Mouse (Mus musculus): ENCODE measurements around the gene Fmn2. TPM values are rescaled to one million over a fixed set of nuclear protein-coding genes. Genes with fewer than 3 reads are reported as not detected.

Gene Fmn2
- total RNA-seq (2021), result under 1 TPM; 0.40 to 0.62 TPM

- DNase-seq, result peak; percentile 37 to 48
- intact Hi-C loops (cut with DNase I), result no loop called here
Observed at GRCm38 (mm10) chr1:174501661-174502030, at the start of gene Fmn2. Gene Fmn2, plus strand, starts transcription at chr1:174501825.

DNA sequence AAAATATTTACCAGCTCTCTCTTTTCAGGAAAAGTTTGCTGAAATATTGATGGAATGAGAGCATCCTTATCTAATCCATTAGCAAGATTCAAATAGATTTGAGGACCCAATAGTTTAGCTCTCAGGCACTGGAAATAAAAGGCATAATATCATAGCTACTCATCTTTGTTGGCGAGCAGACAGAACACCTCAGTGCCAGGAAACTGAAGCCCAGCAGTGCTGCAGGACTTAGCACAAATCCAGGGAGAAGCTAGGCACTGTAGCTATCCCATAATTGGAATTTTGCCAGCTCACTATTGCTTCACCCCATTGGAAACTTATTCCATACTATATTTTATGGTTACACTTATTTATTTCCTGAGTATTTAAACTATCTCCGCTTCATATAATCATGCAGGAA, 46.5 kb upstream of the Fmn2 start:
- intact Hi-C loops (cut with DNase I), result no loop called here
- DNase-seq, result no peak

DNA sequence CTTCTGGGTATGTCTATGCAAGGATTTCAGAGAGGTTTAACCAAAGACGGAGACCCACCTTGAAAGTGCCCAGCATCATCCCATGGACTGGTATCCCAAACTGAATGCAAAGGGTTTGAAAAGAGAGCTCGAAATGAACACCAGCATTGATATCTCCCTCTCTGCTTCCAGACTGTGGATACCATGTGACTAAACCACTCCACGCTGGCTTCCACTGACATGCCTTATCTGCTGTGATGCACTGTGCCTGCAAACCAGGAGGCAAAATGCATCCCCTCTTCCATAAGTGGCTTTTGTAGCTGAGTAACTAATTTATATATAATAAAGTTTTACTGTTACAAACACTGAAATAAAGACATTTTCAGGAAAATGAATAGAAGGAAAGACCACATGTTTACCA, 36.2 kb upstream of the Fmn2 start:
- intact Hi-C loops (cut with DNase I), result no loop called here

GRCm38 (mm10) chr1:174466240-174466639, 35.4 kb upstream of the Fmn2 start:
- DNase-seq, result peak in 1 of 2 experiments; percentile 10
- intact Hi-C loops (cut with DNase I), result loop anchor here (1.0 kb wide), 2 partner anchors 244 to 1010 kb away; no protein-coding TSS in a partner anchor

More for the DNA sequence above, 36.2 kb upstream of the Fmn2 start:
- no peak for DNase-seq

DNA sequence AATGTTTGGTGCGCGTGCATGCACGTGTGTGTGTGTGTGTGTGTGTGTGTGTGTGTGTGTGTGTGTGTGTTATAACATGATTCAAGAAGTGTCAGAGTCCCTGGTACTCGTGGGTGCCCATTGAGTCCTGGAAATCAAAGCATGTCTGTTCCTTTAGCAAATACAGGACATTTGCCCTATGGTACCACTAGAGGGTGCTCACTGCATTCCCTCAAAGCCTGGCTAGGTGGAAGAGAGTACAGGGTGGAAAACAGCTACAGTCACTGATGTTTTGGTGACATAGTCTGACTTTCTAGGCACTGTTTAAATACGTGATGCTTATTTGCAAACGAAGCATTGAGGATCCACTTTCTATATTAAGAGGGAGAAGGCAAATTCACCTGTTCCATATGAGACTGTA, 31.9 kb upstream of the Fmn2 start:
- DNase-seq, result peak; percentile 32 to 47
- intact Hi-C loops (cut with DNase I), result loop anchor here (1.0 kb wide), 1 partner anchor 84 kb away; no protein-coding TSS in a partner anchor

GRCm38 (mm10) chr1:174482567-174482966, 19.1 kb upstream of the Fmn2 start:
- DNase-seq, result no peak
- intact Hi-C loops (cut with DNase I), result no loop called here

GRCm38 (mm10) chr1:174500064-174500463, 1.6 kb upstream of the Fmn2 start:
- intact Hi-C loops (cut with DNase I), result no loop called here
- DNase-seq, result no peak

DNA sequence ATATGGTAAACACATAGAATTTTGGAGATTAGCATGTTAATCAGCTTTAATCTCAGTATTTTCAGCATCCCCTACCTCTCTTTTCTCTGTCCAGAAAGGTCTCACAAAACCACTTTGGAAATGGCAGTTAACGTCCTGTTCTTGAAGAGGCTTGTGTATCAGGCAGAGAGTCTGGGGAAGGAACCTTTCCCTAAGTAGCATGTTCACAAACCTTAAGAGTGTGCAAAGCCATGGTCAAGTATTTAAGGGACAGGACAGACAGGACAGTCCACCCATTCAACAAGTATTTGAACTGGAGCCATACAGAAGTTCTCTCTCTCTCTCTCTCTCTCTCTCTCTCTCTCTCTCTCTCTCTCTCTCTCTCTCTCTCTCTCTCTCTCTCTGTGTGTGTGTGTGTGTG, 614 bp upstream of the Fmn2 start:
- intact Hi-C loops (cut with DNase I), result no loop called here

DNA sequence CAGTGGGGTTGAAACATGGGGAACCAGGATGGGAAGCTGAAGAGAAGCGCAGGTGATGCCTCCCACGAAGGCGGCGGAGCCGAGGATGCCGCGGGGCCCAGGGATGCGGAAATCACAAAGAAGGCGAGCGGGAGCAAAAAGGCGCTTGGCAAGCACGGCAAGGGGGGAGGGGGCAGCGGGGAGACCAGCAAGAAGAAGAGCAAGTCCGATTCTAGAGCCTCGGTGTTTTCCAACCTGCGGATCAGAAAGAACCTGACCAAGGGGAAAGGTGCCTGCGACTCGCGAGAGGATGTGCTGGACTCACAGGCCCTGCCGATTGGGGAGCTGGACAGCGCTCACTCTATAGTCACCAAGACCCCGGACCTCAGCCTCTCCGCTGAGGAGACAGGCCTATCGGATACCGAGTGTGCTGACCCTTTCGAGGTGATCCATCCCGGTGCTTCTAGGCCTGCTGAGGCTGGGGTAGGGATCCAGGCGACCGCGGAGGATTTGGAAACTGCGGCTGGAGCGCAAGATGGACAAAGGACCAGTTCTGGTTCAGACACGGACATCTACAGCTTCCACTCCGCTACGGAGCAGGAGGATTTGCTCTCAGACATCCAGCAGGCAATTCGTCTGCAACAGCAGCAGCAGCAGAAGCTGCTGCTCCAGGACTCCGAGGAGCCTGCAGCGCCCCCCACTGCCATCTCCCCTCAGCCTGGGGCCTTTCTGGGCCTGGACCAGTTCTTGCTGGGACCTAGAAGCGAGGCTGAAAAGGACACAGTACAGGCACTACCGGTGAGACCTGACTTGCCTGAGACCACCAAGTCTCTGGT, 613 bp downstream of the Fmn2 start:
- peak in 1 of 2 experiments; percentile 19 for DNase-seq
- intact Hi-C loops (cut with DNase I), result no loop called here

More for the DNA sequence above, 614 bp upstream of the Fmn2 start:
- no peak for DNase-seq

DNA sequence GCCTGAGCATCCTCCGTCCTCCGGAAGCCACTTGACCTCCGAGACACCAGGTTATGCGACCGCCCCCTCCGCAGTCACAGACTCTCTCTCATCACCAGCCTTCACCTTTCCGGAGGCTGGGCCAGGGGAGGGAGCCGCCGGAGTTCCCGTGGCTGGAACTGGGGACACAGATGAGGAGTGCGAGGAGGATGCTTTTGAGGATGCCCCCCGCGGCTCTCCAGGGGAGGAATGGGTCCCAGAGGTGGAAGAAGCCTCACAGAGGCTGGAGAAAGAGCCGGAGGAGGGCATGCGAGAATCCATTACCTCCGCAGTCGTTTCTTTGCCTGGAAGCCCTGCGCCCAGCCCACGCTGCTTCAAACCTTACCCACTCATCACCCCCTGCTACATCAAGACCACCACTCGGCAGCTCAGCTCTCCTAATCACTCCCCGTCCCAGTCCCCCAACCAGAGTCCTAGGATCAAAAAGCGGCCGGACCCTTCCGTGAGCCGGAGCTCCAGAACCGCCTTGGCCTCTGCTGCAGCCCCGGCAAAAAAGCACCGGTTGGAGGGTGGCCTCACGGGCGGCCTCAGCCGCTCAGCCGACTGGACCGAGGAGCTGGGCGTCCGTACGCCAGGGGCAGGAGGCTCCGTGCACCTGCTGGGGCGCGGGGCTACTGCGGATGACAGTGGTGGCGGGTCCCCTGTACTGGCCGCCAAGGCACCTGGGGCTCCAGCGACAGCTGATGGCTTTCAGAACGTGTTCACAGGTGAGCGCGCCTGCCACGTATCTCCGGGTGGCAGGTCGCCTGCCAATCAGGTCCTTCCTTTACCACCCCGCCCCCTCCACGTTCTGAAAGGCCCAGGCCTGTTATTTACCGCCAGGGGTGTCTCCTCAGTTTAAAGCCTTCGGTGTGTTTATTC, 1.5 kb downstream of the Fmn2 start:
- intact Hi-C loops (cut with DNase I), result no loop called here
- no peak for DNase-seq

DNA sequence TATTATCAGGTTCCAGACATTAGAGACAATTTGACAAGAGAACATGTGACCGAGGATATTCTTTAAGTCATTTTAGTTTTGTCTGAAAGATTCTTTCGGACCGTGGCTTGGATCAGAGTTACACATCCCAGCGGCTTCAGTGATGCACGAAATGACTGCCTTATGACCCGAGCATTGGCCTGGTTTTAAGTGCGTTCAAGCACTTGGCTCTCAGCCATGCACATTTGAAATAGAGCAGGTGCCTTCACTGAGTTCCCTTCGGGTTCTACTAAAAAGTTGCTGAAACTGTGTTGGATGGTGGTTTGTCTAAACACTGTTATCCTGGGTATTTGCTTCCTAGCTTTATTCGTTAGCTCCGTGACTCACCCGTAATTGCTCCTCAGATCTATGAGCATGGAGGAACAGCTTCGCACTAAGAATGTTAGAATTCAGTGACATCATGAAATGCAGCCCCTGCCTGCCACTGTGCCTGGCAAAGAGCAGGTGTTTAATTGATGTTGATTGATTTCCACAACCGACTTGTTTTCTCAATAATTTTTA, 7.0 kb downstream of the Fmn2 start:
- DNase-seq, result peak; percentile 34
- intact Hi-C loops (cut with DNase I), result no loop called here

GRCm38 (mm10) chr1:174513419-174513818, 11.8 kb downstream of the Fmn2 start:
- DNase-seq, result no peak
- intact Hi-C loops (cut with DNase I), result loop anchor here (5.0 kb wide), 1 partner anchor 964 kb away; no protein-coding TSS in a partner anchor

- intact Hi-C loops (cut with DNase I), result no loop called here
- peak in 1 of 2 experiments; percentile 6 for DNase-seq
Observed at GRCm38 (mm10) chr1:174521976-174522770, 20.5 kb downstream of the Fmn2 start.

DNA sequence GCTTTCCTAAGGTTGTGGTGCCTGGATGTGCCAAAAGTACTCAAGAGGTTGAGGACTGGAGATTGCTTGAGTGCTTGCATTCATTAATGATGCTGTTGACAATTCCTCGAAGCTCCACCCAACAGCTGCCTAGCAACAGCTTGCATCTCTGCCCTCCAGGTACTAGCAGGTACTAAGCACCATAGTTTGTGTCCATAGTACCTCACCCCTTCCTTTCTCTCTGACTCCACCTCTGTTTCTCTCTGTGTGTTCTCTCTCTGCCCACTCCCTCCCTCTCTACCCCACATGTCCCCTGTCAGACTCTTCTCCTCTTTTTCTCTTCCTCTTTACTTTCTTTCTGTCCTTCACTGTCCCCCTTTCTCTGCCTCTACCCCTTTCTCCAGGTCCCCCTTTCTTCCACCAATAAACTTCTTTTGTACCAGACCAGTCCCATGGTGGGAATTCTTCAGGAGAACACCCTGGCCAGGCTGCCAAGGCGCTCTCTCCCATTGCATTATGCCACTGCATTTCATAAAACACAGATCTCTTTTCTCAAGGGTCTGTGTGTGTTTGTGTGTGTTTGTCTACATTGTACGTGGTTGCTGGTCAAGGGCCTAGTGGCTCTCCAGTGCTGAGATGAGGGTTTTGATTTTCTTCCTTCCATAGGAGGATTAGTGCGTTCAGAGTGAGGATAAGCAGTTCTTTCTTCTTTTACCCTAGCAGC, 21.3 kb downstream of the Fmn2 start:
- no peak for DNase-seq
- intact Hi-C loops (cut with DNase I), result no loop called here

- intact Hi-C loops (cut with DNase I), result no loop called here
- DNase-seq, result no peak
Observed at GRCm38 (mm10) chr1:174523512-174523828, 21.8 kb downstream of the Fmn2 start.

- no peak for DNase-seq
- intact Hi-C loops (cut with DNase I), result no loop called here
Observed at GRCm38 (mm10) chr1:174536742-174537453, 35.3 kb downstream of the Fmn2 start.

DNA sequence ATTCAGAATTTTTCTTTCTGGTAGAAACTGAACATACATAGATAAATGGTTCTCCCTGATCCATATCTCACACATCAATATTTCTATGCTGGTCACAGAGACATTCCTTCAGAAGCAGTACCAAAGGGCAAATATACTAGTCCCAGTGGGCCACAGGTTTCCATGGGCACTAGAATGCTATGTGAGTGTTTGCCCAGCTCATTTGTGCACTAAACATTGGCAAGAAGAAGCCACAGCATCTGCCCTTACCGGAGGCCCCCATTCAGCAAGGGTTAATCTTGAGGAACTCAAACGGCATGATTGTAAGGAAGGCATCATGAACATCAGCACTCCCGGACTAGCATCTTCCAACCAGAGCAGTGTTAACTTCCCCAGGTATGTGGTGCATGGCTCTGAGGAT, 35.9 kb downstream of the Fmn2 start:
- no peak for DNase-seq
- intact Hi-C loops (cut with DNase I), result no loop called here

- no peak for DNase-seq
- intact Hi-C loops (cut with DNase I), result no loop called here
Observed at GRCm38 (mm10) chr1:174548291-174548690, 46.7 kb downstream of the Fmn2 start.
